Mouse (Mus musculus): Measurements from ENCODE around the gene Pikfyve.

DNA sequence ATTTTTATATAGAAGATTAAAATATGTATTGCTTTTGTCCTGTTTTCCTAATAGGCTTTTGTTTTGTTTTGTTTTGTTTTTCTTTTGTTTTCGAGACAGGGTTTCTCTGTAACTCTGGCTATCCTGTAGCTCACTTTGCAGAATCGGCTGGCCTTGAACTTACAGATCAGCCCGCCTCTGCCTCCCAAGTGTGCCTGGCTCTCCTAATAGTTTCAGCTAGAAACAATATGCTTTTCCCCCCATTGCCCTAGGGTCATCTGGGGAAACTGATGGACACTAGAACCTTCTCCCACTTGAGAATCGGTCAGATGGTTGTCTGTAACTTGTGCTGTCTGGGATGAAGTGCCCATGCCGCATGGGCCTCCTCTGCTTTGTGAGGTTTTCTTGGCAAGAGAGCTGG lies 30.4 kb upstream of the Pikfyve start:
- TF ChIP-seq CTCF (IDR thresholded peaks at IDR 0.05; ENCODE audit: low read depth) (no peak), EP300 (IDR thresholded peaks at IDR 0.05; ENCODE audit: low read depth) (no peak)
